Mouse (Mus musculus): ENCODE data around the gene Hist2h2ab.

DNA sequence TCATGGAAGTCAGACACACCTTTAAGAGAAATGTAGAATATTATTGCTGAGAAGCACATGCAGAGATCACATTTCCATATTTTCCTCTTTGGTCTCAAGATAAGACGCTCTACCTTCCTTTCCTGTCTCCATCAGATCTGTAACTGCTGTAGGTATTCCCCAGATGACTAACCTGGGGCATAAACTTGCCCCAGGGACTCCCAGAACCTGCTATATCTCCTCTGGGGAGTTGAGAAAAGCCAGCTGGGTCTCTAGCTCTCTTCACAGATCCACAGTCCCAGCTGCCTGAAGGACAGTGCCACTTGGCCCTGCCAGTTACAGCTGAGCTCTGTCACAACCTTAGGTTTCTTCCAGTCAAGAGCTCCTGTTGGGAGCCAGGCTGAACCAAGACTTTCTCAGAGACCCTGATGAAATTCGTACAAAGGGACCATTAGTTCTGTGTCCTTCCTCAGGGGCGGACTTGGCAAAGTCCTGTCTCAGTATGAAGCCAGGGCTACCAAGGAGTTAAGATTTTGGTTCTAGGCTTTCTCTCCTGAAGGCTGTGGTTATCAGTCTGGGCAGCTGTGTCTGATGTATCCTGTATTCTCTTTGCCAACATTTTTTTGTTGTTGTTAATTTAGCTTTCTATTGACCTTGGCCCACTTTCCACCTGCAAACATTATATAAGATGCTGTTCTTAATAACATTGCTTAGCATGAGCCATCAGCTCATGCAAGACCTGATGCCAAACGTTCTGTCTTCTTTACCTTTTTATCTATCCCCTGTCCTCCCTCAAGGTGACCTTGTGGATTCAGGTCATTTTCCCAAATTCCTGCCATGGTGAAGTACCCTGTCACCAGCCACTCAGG, 11.5 kb downstream of the Hist2h2ab start:
- TF ChIP-seq POLR2A (IDR thresholded peaks at IDR 0.05; ENCODE audit: borderline replicate concordance, extremely low read depth, low read depth, low read length) (no peak), CTCF (IDR thresholded peaks at IDR 0.05; ENCODE audit: insufficient read depth, low read length) (no peak)
